In genomic region chr12:39371480-39372245, GRCm38 (mm10) we compare ENCODE assay signal across 14 mouse cellular contexts.
"Had no signal": no experiment of that assay in that cellular context is flagged by ENCODE, and none has a peak within 500 bp of the region (broad histone marks: within the 10 kb centered on the region; RNA-seq: fewer than 3 reads in every experiment).

No protein-coding gene starts in this region.

- H3K27ac ChIP-seq: left cerebral cortex, adult 2 months; limb, embryonic 10.5 days; liver, embryonic 12.5 days; midbrain, embryonic 12.5 days; neural tube, embryonic 13.5 days; stomach, embryonic 15.5 days had no signal

- ATAC-seq: liver, embryonic 12.5 days; midbrain, embryonic 16.5 days had no signal

- H3K9me3 ChIP-seq: limb, embryonic 10.5 days; liver, embryonic 12.5 days; midbrain, embryonic 12.5 days; neural tube, embryonic 13.5 days; stomach, embryonic 15.5 days had no signal

- H3K9ac ChIP-seq: liver, embryonic 12.5 days; lung, embryonic 14.5 days; midbrain, embryonic 12.5 days; neural tube, embryonic 13.5 days; stomach, embryonic 15.5 days had no signal

- H3K4me2 ChIP-seq: liver, embryonic 12.5 days; lung, embryonic 14.5 days; midbrain, embryonic 12.5 days; neural tube, embryonic 13.5 days; stomach, embryonic 15.5 days had no signal

- H3K36me3 ChIP-seq: limb, embryonic 10.5 days; liver, embryonic 12.5 days; midbrain, embryonic 12.5 days; neural tube, embryonic 13.5 days; stomach, embryonic 15.5 days had no signal

- H3K4me1 ChIP-seq: limb, embryonic 10.5 days; liver, embryonic 12.5 days; midbrain, embryonic 12.5 days; neural tube, embryonic 13.5 days; stomach, embryonic 15.5 days had no signal

- H3K4me3 ChIP-seq: left cerebral cortex, adult 2 months; limb, embryonic 10.5 days; liver, embryonic 12.5 days; midbrain, embryonic 12.5 days; neural tube, embryonic 13.5 days; stomach, embryonic 15.5 days had no signal

- H3K27me3 ChIP-seq: liver, embryonic 12.5 days; midbrain, embryonic 12.5 days; neural tube, embryonic 13.5 days; stomach, embryonic 15.5 days had no signal

- DNase-seq: kidney, postnatal 25 days; lung, embryonic 14.5 days; lung, postnatal 10 days; lung, postnatal 4 days; right cerebral cortex, postnatal 14 days; thymus, adult 2 months; thymus, postnatal 25 days had no signal
